Comparison of ENCODE assay signal across 28 mouse cellular contexts in genomic region chr3:152917579-152917978, GRCm38 (mm10).
DNase-seq lines count a peak whose midpoint lies in the region; ATAC-seq and TF ChIP-seq lines count a peak whose summit lies in the region.
"Had no signal": no experiment of that assay in that cellular context is flagged by ENCODE, and none has a peak within 500 bp of the region (broad histone marks: within the 10 kb centered on the region; RNA-seq: fewer than 3 reads in every experiment).

No protein-coding gene starts in this region.

- no peak overlapping the region for H3K4me2 ChIP-seq in midbrain, embryonic 11.5 days
- H3K4me2 ChIP-seq in midbrain, postnatal 0 days (ENCODE audit: low read depth, low read length, poor library complexity, severe bottlenecking) = no peak overlapping the region
- H3K4me2 ChIP-seq: embryonic facial prominence, embryonic 13.5 days; forebrain, embryonic 15.5 days; heart, embryonic 12.5 days; hindbrain, embryonic 14.5 days; kidney, embryonic 15.5 days; limb, embryonic 13.5 days; liver, embryonic 11.5 days; neural tube, embryonic 15.5 days; stomach, embryonic 15.5 days had no signal

- no peaks in the 10 kb centered on the region for H3K9me3 ChIP-seq in midbrain, embryonic 11.5 days (ENCODE audit: control insufficient read depth, low read length)
- H3K9me3 ChIP-seq in midbrain, postnatal 0 days (ENCODE audit: low read length) = no peaks in the 10 kb centered on the region
- H3K9me3 ChIP-seq: forebrain, embryonic 10.5 days; forebrain, embryonic 15.5 days; heart, embryonic 12.5 days; kidney, embryonic 15.5 days; limb, embryonic 13.5 days; neural tube, embryonic 15.5 days; stomach, embryonic 15.5 days had no signal

- no peaks in the 10 kb centered on the region for H3K4me1 ChIP-seq in midbrain, embryonic 11.5 days (ENCODE audit: control insufficient read depth, insufficient read depth, low read length)
- H3K4me1 ChIP-seq in midbrain, postnatal 0 days (ENCODE audit: insufficient read depth, low read length) = no peaks in the 10 kb centered on the region
- H3K4me1 ChIP-seq in thymus, adult 2 months (replicated peaks; ENCODE audit: control insufficient read depth, insufficient read depth, low read length) = peaks cover 20% of the 10 kb centered on the region
- H3K4me1 ChIP-seq in lung, adult 2 months (ENCODE audit: control insufficient read depth, insufficient read depth, low read length) = no peaks in the 10 kb centered on the region
- H3K4me1 ChIP-seq: embryonic facial prominence, embryonic 13.5 days; forebrain, embryonic 10.5 days; forebrain, embryonic 15.5 days; heart, embryonic 12.5 days; limb, embryonic 13.5 days; neural tube, embryonic 15.5 days; stomach, embryonic 15.5 days had no signal

- no peaks in the 10 kb centered on the region for H3K27me3 ChIP-seq in midbrain, embryonic 11.5 days (ENCODE audit: control insufficient read depth, insufficient read depth, low read length)
- H3K27me3 ChIP-seq in midbrain, postnatal 0 days (ENCODE audit: insufficient read depth, low read length) = no peaks in the 10 kb centered on the region
- H3K27me3 ChIP-seq in thymus, adult 2 months (ENCODE audit: control insufficient read depth, insufficient read depth, low read length) = no peaks in the 10 kb centered on the region
- H3K27me3 ChIP-seq: embryonic facial prominence, embryonic 13.5 days; forebrain, embryonic 15.5 days; heart, embryonic 12.5 days; kidney, embryonic 15.5 days; limb, embryonic 13.5 days; megakaryocyte, embryonic 14.5 days; neural tube, embryonic 15.5 days; stomach, embryonic 15.5 days had no signal

- no peak overlapping the region for H3K27ac ChIP-seq in midbrain, embryonic 11.5 days (ENCODE audit: low read depth, low read length)
- H3K27ac ChIP-seq in midbrain, postnatal 0 days (ENCODE audit: low read depth, low read length) = no peak overlapping the region
- H3K27ac ChIP-seq in thymus, adult 2 months (ENCODE audit: control insufficient read depth, insufficient read depth, low read length) = no peak overlapping the region
- H3K27ac ChIP-seq: embryonic facial prominence, embryonic 13.5 days; forebrain, embryonic 10.5 days; forebrain, embryonic 15.5 days; heart, adult 2 months; hindbrain, embryonic 14.5 days; kidney, embryonic 15.5 days; limb, embryonic 13.5 days; neural tube, embryonic 15.5 days; stomach, embryonic 15.5 days had no signal

- no peak for ATAC-seq in midbrain, embryonic 11.5 days (ENCODE audit: low FRiP score)
- no peak for ATAC-seq in midbrain, postnatal 0 days (ENCODE audit: low FRiP score)
- ATAC-seq in megakaryocyte, adult 5-6 weeks (ENCODE audit: poor library complexity, severe bottlenecking) = peak; percentile 55
- ATAC-seq: forebrain, embryonic 15.5 days had no signal

- TF ChIP-seq CTCF in midbrain, postnatal 0 days (IDR thresholded peaks at IDR 0.05) = no peak
- no peak for TF ChIP-seq CTCF in thymus, adult 2 months (IDR thresholded peaks at IDR 0.05; ENCODE audit: borderline replicate concordance, control insufficient read depth, extremely low read depth, insufficient read depth, low read length, poor library complexity)
- TF ChIP-seq CTCF in lung, adult 2 months (IDR thresholded peaks at IDR 0.05; ENCODE audit: insufficient read depth, low read length) = no peak

- H3K9ac ChIP-seq in midbrain, embryonic 11.5 days (ENCODE audit: low read length) = no peak overlapping the region
- no peak overlapping the region for H3K9ac ChIP-seq in midbrain, postnatal 0 days (replicated peaks; ENCODE audit: low read length, poor library complexity, severe bottlenecking)
- H3K9ac ChIP-seq: embryonic facial prominence, embryonic 13.5 days; forebrain, embryonic 15.5 days; heart, embryonic 12.5 days; hindbrain, embryonic 14.5 days; kidney, embryonic 15.5 days; limb, embryonic 13.5 days; neural tube, embryonic 15.5 days; stomach, embryonic 15.5 days had no signal

- 86% methylated on average over 8 of the region's 8 CpGs for WGBS in midbrain, embryonic 11.5 days
- WGBS in midbrain, postnatal 0 days = 71% methylated on average over 8 of the region's 8 CpGs
- WGBS in thymus, adult 2 months = 58% methylated on average over 8 of the region's 8 CpGs
- 73% methylated on average over 8 of the region's 8 CpGs for WGBS in lung, adult 2 months

- no peak overlapping the region for H3K4me3 ChIP-seq in midbrain, embryonic 11.5 days (ENCODE audit: low read depth, low read length)
- H3K4me3 ChIP-seq in midbrain, postnatal 0 days (ENCODE audit: low read depth, low read length) = no peak overlapping the region
- H3K4me3 ChIP-seq in thymus, adult 2 months (ENCODE audit: control insufficient read depth, insufficient read depth, low read length) = no peak overlapping the region
- H3K4me3 ChIP-seq in lung, adult 2 months (replicated peaks; ENCODE audit: extremely low read depth, low read depth, low read length) = no peak overlapping the region
- H3K4me3 ChIP-seq: embryonic facial prominence, embryonic 13.5 days; forebrain, embryonic 10.5 days; forebrain, embryonic 15.5 days; heart, adult 2 months; heart, embryonic 12.5 days; kidney, embryonic 15.5 days; limb, embryonic 13.5 days; megakaryocyte, embryonic 14.5 days; neural tube, embryonic 15.5 days; stomach, embryonic 15.5 days had no signal

- no peak for TF ChIP-seq POLR2A in thymus, adult 2 months (IDR thresholded peaks at IDR 0.05; ENCODE audit: control insufficient read depth, extremely low read depth, insufficient read depth, low read length, poor library complexity)
- no peak for TF ChIP-seq POLR2A in lung, adult 2 months (IDR thresholded peaks at IDR 0.05; ENCODE audit: borderline replicate concordance, extremely low read depth, low read depth, low read length)

- H3K36me3 ChIP-seq in midbrain, embryonic 11.5 days (ENCODE audit: control insufficient read depth, insufficient read depth, low read length) = no peaks in the 10 kb centered on the region
- no peaks in the 10 kb centered on the region for H3K36me3 ChIP-seq in midbrain, postnatal 0 days (ENCODE audit: insufficient read depth, low read length)
- no peaks in the 10 kb centered on the region for H3K36me3 ChIP-seq in thymus, adult 2 months (ENCODE audit: control insufficient read depth, insufficient read depth, low read length)
- H3K36me3 ChIP-seq: embryonic facial prominence, embryonic 13.5 days; forebrain, embryonic 10.5 days; forebrain, embryonic 15.5 days; heart, embryonic 12.5 days; kidney, embryonic 15.5 days; limb, embryonic 13.5 days; neural tube, embryonic 15.5 days; stomach, embryonic 15.5 days had no signal

- DNase-seq in midbrain, embryonic 11.5 days (ENCODE audit: low spot score, missing footprints) = peak; percentile 80
- no peak for DNase-seq in midbrain, postnatal 0 days (ENCODE audit: low spot score)
- DNase-seq in thymus, postnatal 25 days = peak; percentile 23
- no peak for DNase-seq in thymus, adult 2 months
- DNase-seq in T-cell, adult 2 months (ENCODE audit: low spot score) = peak; percentile 59
- no peak for DNase-seq in lung, adult 2 months
- DNase-seq in right cerebral cortex, postnatal 4 days = no peak
- DNase-seq: adrenal gland, postnatal 25 days; cerebellum, adult 11-12 months; cerebellum, adult 9-11 months; heart, adult 2 months; kidney, adult 18-20 months; kidney, postnatal 25 days; lung, postnatal 36 days; retina, postnatal 1 day; right cerebral cortex, postnatal 14 days had no signal

Comparison
In these comparisons a context has a peak if more than half of its experiments do, and no peak if none do; other contexts are left out.
1. DNase-seq: peak in midbrain, embryonic 11.5 days (single experiment), thymus, postnatal 25 days (single experiment) and T-cell, adult 2 months (single experiment); none in midbrain, postnatal 0 days (single experiment), thymus, adult 2 months (single experiment), lung, adult 2 months (single experiment) and right cerebral cortex, postnatal 4 days (single experiment).